Mouse (Mus musculus): Measurements from ENCODE around the gene S1pr3. TPM values are rescaled to one million over a fixed set of nuclear protein-coding genes. Genes with fewer than 3 reads are reported as not detected.

S1pr3 gene
- polyA plus RNA-seq, 1 experiment from 2014 or later: 71.8 TPM

DNA sequence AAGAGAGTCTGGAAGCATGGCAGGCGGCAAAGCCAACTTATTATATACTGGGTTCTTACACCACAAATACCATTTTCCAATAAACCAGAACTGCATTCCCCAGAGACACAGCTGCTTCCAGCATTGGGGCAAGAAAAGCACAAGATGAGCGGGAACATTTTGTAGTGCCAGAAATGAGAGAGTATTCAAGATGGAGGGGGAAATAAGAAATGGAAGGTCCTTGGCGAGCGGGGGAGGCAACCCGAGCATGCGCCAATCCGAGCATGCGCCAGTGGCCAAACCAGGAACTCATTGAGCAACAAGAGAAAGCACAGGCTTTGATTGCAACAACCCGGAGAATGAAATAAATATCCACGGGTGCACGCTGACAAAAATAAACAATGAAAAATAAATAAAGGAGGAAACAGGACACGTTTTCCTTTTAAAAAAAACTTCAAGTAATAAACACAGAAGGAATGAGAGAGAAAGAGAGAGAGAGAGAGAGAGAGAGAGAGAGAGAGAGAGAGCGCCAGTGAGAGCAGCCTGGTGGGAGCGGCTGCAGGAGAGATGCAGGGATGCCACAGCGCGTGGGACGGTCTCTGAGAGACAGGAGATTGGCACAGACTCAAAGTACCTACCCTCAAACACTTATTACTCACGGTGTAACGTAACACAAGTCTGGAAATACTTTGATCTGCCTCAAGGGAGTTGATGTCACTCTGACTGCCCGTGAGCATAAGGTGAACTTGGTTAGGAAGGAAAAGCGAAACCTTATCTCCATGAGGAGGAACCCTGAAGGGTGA, 34.2 kb upstream of the S1pr3 start:
- Histone ChIP-seq H3K9ac (ENCODE audit: low read length) (no peak overlapping the region), H3K27me3 (replicated peaks; ENCODE audit: control insufficient read depth, insufficient read depth, low read length) (no peaks in the 10 kb centered on the region), H3K4me1 (replicated peaks; ENCODE audit: control insufficient read depth, insufficient read depth, low read length) (peaks cover 12% of the 10 kb centered on the region), H3K36me3 (ENCODE audit: control insufficient read depth, insufficient read depth, low read length) (no peaks in the 10 kb centered on the region), H3K4me2 (ENCODE audit: low read length) (no peak overlapping the region), H3K9me3 (ENCODE audit: control insufficient read depth, low read length) (no peaks in the 10 kb centered on the region), H3K27ac (ENCODE audit: low read depth) (no peak overlapping the region), H3K4me3 (ENCODE audit: low read depth, low read length) (no peak overlapping the region)
- ATAC-seq (replicated peaks; ENCODE audit: low FRiP score, low TSS enrichment, low read depth) (no peak), DNase-seq (ENCODE audit: low spot score) (no peak)
- 57% methylated on average over 21 of the region's 21 CpGs for WGBS

DNA sequence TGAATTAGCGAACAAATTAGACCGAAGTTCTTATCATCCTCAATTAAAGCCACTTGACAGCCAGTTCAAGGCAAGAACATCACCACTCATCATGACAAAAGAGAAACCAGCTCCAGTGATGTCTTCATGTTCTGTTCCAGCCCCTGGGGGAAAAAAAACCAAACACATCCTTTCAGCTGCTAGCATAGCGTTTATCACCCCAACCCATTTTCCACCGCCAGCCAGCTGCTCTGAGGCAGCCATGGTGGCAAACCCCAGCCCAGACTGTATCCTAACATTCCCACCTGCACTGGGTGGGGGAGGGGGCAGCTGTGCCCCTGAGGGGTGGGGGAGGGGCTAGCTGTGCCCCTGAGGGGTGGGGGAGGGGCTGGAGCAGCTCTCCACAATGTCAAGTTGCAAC, 30.3 kb upstream of the S1pr3 start:
- Histone ChIP-seq H3K4me3 (ENCODE audit: low read depth, low read length) (no peak overlapping the region), H3K36me3 (ENCODE audit: control insufficient read depth, insufficient read depth, low read length) (no peaks in the 10 kb centered on the region), H3K4me2 (ENCODE audit: low read length) (peak overlapping the region; percentile 23; the same call in 1 of the 2 replicates), H3K4me1 (replicated peaks; ENCODE audit: control insufficient read depth, insufficient read depth, low read length) (peaks cover 18% of the 10 kb centered on the region), H3K27ac (ENCODE audit: low read depth) (no peak overlapping the region), H3K27me3 (replicated peaks; ENCODE audit: control insufficient read depth, insufficient read depth, low read length) (no peaks in the 10 kb centered on the region), H3K9me3 (ENCODE audit: control insufficient read depth, low read length) (no peaks in the 10 kb centered on the region), H3K9ac (ENCODE audit: low read length) (no peak overlapping the region)
- ATAC-seq (replicated peaks; ENCODE audit: low FRiP score, low TSS enrichment, low read depth) (no peak), DNase-seq (ENCODE audit: low spot score) (no peak)
- 30% methylated on average over 4 of the region's 4 CpGs for WGBS

GRCm38 (mm10) chr13:51379596-51379995, 28.8 kb upstream of the S1pr3 start:
- H3K4me1 ChIP-seq (replicated peaks; ENCODE audit: control insufficient read depth, insufficient read depth, low read length): peaks cover 18% of the 10 kb centered on the region
- H3K36me3 ChIP-seq (ENCODE audit: control insufficient read depth, insufficient read depth, low read length): no peaks in the 10 kb centered on the region
- no peak overlapping the region for H3K9ac ChIP-seq (ENCODE audit: low read length)
- DNase-seq (ENCODE audit: low spot score) (no peak), ATAC-seq (replicated peaks; ENCODE audit: low FRiP score, low TSS enrichment, low read depth) (no peak)
- no peak overlapping the region for H3K4me3 ChIP-seq (ENCODE audit: low read depth, low read length)
- H3K9me3 ChIP-seq (ENCODE audit: control insufficient read depth, low read length): no peaks in the 10 kb centered on the region
- H3K27ac ChIP-seq (ENCODE audit: low read depth): 0 out of 2 replicates have a peak overlapping the region, but pooled peaks have one; percentile 9
- H3K27me3 ChIP-seq (replicated peaks; ENCODE audit: control insufficient read depth, insufficient read depth, low read length): no peaks in the 10 kb centered on the region
- no peak overlapping the region for H3K4me2 ChIP-seq (ENCODE audit: low read length)
- 17% methylated on average over 6 of the region's 6 CpGs for WGBS

- Histone ChIP-seq H3K27ac (ENCODE audit: low read depth) (no peak overlapping the region), H3K4me3 (ENCODE audit: low read depth, low read length) (no peak overlapping the region), H3K4me2 (ENCODE audit: low read length) (no peak overlapping the region), H3K9me3 (ENCODE audit: control insufficient read depth, low read length) (no peaks in the 10 kb centered on the region), H3K9ac (ENCODE audit: low read length) (no peak overlapping the region), H3K4me1 (replicated peaks; ENCODE audit: control insufficient read depth, insufficient read depth, low read length) (peaks cover 18% of the 10 kb centered on the region), H3K27me3 (replicated peaks; ENCODE audit: control insufficient read depth, insufficient read depth, low read length) (no peaks in the 10 kb centered on the region), H3K36me3 (ENCODE audit: control insufficient read depth, insufficient read depth, low read length) (no peaks in the 10 kb centered on the region)
- DNase-seq (ENCODE audit: low spot score): no peak
- WGBS: 88% methylated on average over 6 of the region's 6 CpGs
- no peak for ATAC-seq (replicated peaks; ENCODE audit: low FRiP score, low TSS enrichment, low read depth)
Measured at GRCm38 (mm10) chr13:51381498-51381897, 26.9 kb upstream of the S1pr3 start.

GRCm38 (mm10) chr13:51384899-51385298, 23.5 kb upstream of the S1pr3 start:
- no peaks in the 10 kb centered on the region for H3K9me3 ChIP-seq (ENCODE audit: control insufficient read depth, low read length)
- no peak overlapping the region for H3K4me3 ChIP-seq (ENCODE audit: low read depth, low read length)
- no peaks in the 10 kb centered on the region for H3K4me1 ChIP-seq (replicated peaks; ENCODE audit: control insufficient read depth, insufficient read depth, low read length)
- no peak overlapping the region for H3K9ac ChIP-seq (ENCODE audit: low read length)
- H3K36me3 ChIP-seq (ENCODE audit: control insufficient read depth, insufficient read depth, low read length): no peaks in the 10 kb centered on the region
- H3K4me2 ChIP-seq (ENCODE audit: low read length): no peak overlapping the region
- ATAC-seq (replicated peaks; ENCODE audit: low FRiP score, low TSS enrichment, low read depth) (no peak), DNase-seq (ENCODE audit: low spot score) (no peak)
- no peaks in the 10 kb centered on the region for H3K27me3 ChIP-seq (replicated peaks; ENCODE audit: control insufficient read depth, insufficient read depth, low read length)
- 85% methylated on average over 2 of the region's 2 CpGs for WGBS
- H3K27ac ChIP-seq (ENCODE audit: low read depth): no peak overlapping the region

- H3K4me3 ChIP-seq (ENCODE audit: low read depth, low read length): no peak overlapping the region
- H3K27ac ChIP-seq (ENCODE audit: low read depth): no peak overlapping the region
- WGBS: 49% methylated on average over 4 of the region's 4 CpGs
- ATAC-seq (replicated peaks; ENCODE audit: low FRiP score, low TSS enrichment, low read depth) (no peak), DNase-seq (ENCODE audit: low spot score) (no peak)
- H3K9me3 ChIP-seq (ENCODE audit: control insufficient read depth, low read length): no peaks in the 10 kb centered on the region
- no peaks in the 10 kb centered on the region for H3K36me3 ChIP-seq (ENCODE audit: control insufficient read depth, insufficient read depth, low read length)
- H3K9ac ChIP-seq (ENCODE audit: low read length): no peak overlapping the region
- H3K27me3 ChIP-seq (replicated peaks; ENCODE audit: control insufficient read depth, insufficient read depth, low read length): no peaks in the 10 kb centered on the region
- 0 out of 2 replicates have a peak, but pooled peaks cover 4% of the 10 kb centered on the region for H3K4me1 ChIP-seq (replicated peaks; ENCODE audit: control insufficient read depth, insufficient read depth, low read length)
- H3K4me2 ChIP-seq (ENCODE audit: low read length): no peak overlapping the region
Measured at GRCm38 (mm10) chr13:51387908-51388307, 20.5 kb upstream of the S1pr3 start.

DNA sequence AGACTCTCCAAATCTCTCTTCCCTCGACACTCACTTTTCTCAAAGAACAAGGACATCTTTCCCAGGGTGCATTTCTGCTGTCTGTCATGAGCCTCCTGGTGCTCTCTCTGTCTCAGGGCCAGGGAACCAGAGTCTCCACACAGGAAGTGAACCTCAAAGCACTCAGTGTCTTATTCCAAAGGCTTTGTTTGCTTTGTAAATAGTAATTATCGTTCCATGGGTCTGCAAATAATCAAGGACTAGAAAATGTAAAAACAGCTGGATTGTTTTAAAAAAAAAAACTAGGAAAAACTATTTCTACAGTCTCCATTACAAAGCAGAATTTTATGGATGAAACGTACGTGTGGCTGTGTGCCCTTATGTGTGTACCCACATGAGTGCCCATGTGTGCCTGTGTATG, 18.0 kb upstream of the S1pr3 start:
- no peaks in the 10 kb centered on the region for H3K36me3 ChIP-seq (ENCODE audit: control insufficient read depth, insufficient read depth, low read length)
- no peak overlapping the region for H3K27ac ChIP-seq (ENCODE audit: low read depth)
- WGBS: 54% methylated on average over 4 of the region's 4 CpGs
- no peak for ATAC-seq (replicated peaks; ENCODE audit: low FRiP score, low TSS enrichment, low read depth)
- no peak overlapping the region for H3K9ac ChIP-seq (ENCODE audit: low read length)
- no peak for DNase-seq (ENCODE audit: low spot score)
- peaks cover 4% of the 10 kb centered on the region; the same call in 1 of the 2 replicates for H3K9me3 ChIP-seq (ENCODE audit: control insufficient read depth, low read length)
- no peak overlapping the region for H3K4me3 ChIP-seq (ENCODE audit: low read depth, low read length)
- H3K4me2 ChIP-seq (ENCODE audit: low read length): no peak overlapping the region
- H3K4me1 ChIP-seq (replicated peaks; ENCODE audit: control insufficient read depth, insufficient read depth, low read length): 0 out of 2 replicates have a peak, but pooled peaks cover 4% of the 10 kb centered on the region
- H3K27me3 ChIP-seq (replicated peaks; ENCODE audit: control insufficient read depth, insufficient read depth, low read length): no peaks in the 10 kb centered on the region

GRCm38 (mm10) chr13:51391359-51391916, 17.0 kb upstream of the S1pr3 start:
- Histone ChIP-seq H3K27me3 (replicated peaks; ENCODE audit: control insufficient read depth, insufficient read depth, low read length) (no peaks in the 10 kb centered on the region), H3K4me3 (ENCODE audit: low read depth, low read length) (no peak overlapping the region), H3K9ac (ENCODE audit: low read length) (no peak overlapping the region), H3K27ac (ENCODE audit: low read depth) (no peak overlapping the region), H3K9me3 (ENCODE audit: control insufficient read depth, low read length) (peaks cover 4% of the 10 kb centered on the region; the same call in 1 of the 2 replicates), H3K36me3 (ENCODE audit: control insufficient read depth, insufficient read depth, low read length) (no peaks in the 10 kb centered on the region), H3K4me2 (ENCODE audit: low read length) (no peak overlapping the region), H3K4me1 (replicated peaks; ENCODE audit: control insufficient read depth, insufficient read depth, low read length) (0 out of 2 replicates have a peak, but pooled peaks cover 4% of the 10 kb centered on the region)
- ATAC-seq (replicated peaks; ENCODE audit: low FRiP score, low TSS enrichment, low read depth): no peak
- no peak for DNase-seq (ENCODE audit: low spot score)
- WGBS: 83% methylated on average over 6 of the region's 6 CpGs

Data from intestine, embryonic 14.5 days (tissue).